Mouse (Mus musculus) left cerebral cortex, adult 6 months (tissue): Measurements from ENCODE around the gene Synj2bp. TPM values are rescaled to one million over a fixed set of nuclear protein-coding genes. Genes with fewer than 3 reads are reported as not detected.

ENCODE experiments used
- long read RNA-seq, 2 experiments: library from polyadenylated mRNA; unstranded; transcript quantifications; one replicate each; pipeline ENCODE4 v2.0.0; 2019 to 2020
- polyA plus RNA-seq: library from polyadenylated mRNA; unstranded; fragments of <200 nt; fragmentation: Nextera tagmentation; gene quantifications from 2 replicates; pipeline ENCODE4 v1.2.3, GENCODE M21; 2021

Gene Synj2bp
- 16.6 and 29.6 TPM in 2 replicates for polyA plus RNA-seq
- long read RNA-seq, experiment 1, full-length matches to known transcripts = 120 of 132 reads
- long read RNA-seq, experiment 1, partial matches to known transcripts = 1 of 132 reads
- long read RNA-seq, experiment 1, other reads (novel, unspliced or antisense) = 11 of 132 reads
- long read RNA-seq, experiment 2, full-length matches to known transcripts = 46 of 77 reads
- long read RNA-seq, experiment 2, partial matches to known transcripts = 3 of 77 reads
- long read RNA-seq, experiment 2, other reads (novel, unspliced or antisense) = 28 of 77 reads

DNA sequence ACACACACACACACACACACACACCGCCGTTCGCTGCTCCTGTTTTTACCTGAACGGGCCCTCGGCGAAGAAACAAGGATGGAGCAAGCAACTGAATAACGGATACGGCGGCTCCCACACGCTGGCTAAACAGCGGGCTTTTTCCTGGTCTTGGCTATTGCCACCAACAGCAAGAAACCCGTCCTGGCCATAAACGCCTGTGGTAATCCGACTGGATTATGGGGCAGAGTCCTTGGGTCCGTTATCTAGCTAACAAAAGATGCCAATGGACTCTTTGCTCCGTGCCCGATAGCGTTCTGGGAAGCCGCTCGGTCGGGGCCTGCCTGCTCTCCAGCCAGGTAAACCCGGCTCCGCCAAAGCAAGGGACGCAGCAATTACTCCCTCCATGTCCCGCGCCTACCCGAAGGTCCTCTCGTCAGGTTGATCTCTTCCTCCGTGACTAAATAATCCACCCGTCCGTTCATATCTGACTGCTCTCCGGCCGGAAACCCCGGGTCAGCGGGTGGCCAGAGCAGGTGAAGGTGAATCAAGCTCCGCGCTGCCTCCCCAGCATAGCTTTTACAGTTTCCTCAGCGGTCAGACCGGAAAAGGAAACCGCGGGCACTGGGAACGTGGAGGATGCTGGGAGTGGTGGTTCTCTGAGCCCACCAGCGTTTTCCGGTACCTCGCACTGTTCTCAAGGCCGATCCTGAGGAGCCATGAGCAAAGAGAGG, at the start of gene Synj2bp, which contains the start of gene Gm20498:
TSS of gene Synj2bp (minus strand) at position 596 of the 713 bp plus-strand sequence.
TSS of gene Gm20498 (minus strand) at position 590 of the 713 bp plus-strand sequence.

GRCm38 (mm10) chr12:81568374-81568773, 35.7 kb upstream of the Synj2bp start, which contains the start of gene Adam21:
Gene Adam21 (minus strand): TSS chr12:81568474.

DNA sequence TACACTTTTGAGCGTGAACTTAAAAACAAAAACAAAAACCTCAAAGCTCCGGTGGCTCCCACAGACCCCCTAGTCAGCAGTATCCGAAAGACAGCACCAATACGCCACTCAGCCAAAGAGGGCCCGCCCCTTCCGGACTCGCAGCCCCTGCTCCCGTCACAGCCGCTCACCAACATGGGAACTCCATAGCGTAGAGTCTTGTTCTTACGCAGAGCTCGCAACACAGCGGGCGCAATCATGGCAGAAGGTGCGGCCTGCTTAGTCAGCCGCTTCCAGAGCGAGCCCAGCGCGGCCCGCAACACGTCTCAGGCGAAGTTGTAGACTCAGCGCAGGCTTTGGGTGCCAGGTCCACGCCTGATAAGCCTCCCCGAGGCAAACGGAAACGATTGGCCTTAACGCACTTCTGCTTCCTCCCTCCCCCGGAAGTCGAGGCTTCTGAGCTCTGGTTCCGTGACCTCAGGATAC, 48.0 kb downstream of the Synj2bp start, which contains the start of gene Cox16:
TSS of gene Cox16 (minus strand) at position 401 of the 465 bp plus-strand sequence.

Other genes with a start within 250 kb of the Synj2bp start
- gene Slc8a3, start 199.7 kb downstream of the Synj2bp start, polyA plus RNA-seq = 4.4 and 6.8 TPM in 2 replicates
- gene Gm4787, start 153.4 kb downstream of the Synj2bp start, polyA plus RNA-seq = 0.13 and 0.16 TPM in 2 replicates
- 0.11 and 0.17 TPM in 2 replicates for gene Adam4, start 111.0 kb downstream of the Synj2bp start, polyA plus RNA-seq
- gene Cox16, start 47.8 kb downstream of the Synj2bp start, polyA plus RNA-seq = 101 and 129 TPM in 2 replicates
- gene Gm20498, start within 50 bp of the Synj2bp start, polyA plus RNA-seq = 37.0 and 56.7 TPM in 2 replicates
- gene Adam21, start 35.6 kb upstream of the Synj2bp start, polyA plus RNA-seq = 0.18 and 0.20 TPM in 2 replicates
- 36.8 and 42.7 TPM in 2 replicates for gene Med6, start 62.1 kb upstream of the Synj2bp start, polyA plus RNA-seq
- gene Ttc9, start 98.3 kb upstream of the Synj2bp start, polyA plus RNA-seq = 5.6 and 21.8 TPM in 2 replicates
- 3.2 and 7.3 TPM in 2 replicates for gene Map3k9, start 248.3 kb upstream of the Synj2bp start, polyA plus RNA-seq